Mouse (Mus musculus): ENCODE data around the gene Fam243.

The Fam243 gene

DNA sequence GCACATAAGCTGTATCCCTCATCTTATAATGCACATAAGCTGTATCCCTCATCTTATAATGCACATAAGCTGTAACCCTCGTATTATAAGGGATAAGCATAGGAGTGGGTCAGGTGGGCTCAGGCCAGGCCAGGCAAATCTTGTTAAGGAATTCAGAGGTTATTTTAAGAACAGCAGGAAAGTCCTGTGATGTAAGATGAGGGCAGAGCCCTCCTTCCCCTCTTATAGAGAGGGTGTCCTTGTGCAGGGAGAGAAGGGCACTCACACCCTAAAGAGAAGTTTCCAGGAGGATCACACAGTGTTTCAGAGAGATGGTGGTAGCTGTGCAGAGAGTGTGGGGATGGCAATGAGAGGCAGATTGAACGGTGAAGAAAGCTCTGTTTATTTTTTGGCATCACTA lies 25.9 kb downstream of the Fam243 start:
- CTCF ChIA-PET = interaction anchor here in 3 of 4 experiments (0.6 to 0.9 kb wide), 3 partner anchors 8 to 192 kb away, joined by 3 to 4 read pairs (median 3); no protein-coding TSS in a partner anchor

GRCm38 (mm10) chr16:92294267-92294970 lies 26.8 kb downstream of the Fam243 start:
- POLR2A ChIA-PET = interaction anchor here in 1 of 4 experiments (0.6 kb wide), 1 partner anchor 188 kb away, joined by 3 read pairs; no protein-coding TSS in a partner anchor
- CTCF ChIA-PET = interaction anchor here in 2 of 4 experiments (0.6 to 0.9 kb wide), 2 partner anchors 153 to 193 kb away, joined by 3 read pairs; no protein-coding TSS in a partner anchor

More for the DNA sequence above, 25.9 kb downstream of the Fam243 start:
- POLR2A ChIA-PET = interaction anchor here in 1 of 4 experiments (0.6 kb wide), 1 partner anchor 132 kb away, joined by 4 read pairs; no protein-coding TSS in a partner anchor

DNA sequence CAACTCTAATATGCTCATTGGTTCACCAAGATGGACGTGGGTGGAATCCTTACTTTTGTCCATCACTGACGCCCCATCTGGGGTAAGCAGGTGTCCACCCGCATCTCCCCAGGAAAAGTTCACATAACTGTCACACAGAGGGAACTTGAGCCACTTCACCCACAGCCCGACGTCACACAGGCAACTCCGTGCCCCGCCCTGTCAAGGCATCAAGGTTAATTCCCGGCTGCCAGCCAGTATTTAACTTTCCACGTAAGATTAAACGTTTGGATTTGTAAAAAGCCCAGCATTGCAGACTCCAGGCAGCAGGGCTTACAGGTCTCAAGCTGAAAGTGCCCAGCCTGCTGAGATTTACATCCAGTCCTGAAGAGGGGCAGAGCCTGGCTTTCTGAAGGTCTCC lies 29.1 kb downstream of the Fam243 start, which contains the start of gene Kcne2:
Gene Kcne2 (plus strand): TSS at position 289 of the 400 bp plus-strand sequence.
- ChIA-PET POLR2A (interaction anchor here in 2 of 4 experiments (0.5 to 1.0 kb wide), 3 partner anchors 91 to 414 kb away, joined by 3 read pairs; no protein-coding TSS in a partner anchor), CTCF (interaction anchor here in 1 of 4 experiments (0.7 to 1.2 kb wide), 3 partner anchors 27 to 196 kb away, joined by 3 read pairs; no protein-coding TSS in a partner anchor)

- CTCF ChIA-PET = no interaction called here
- POLR2A ChIA-PET = no interaction called here
Measured at GRCm38 (mm10) chr16:92290045-92290444, 31.2 kb downstream of the Fam243 start.

GRCm38 (mm10) chr16:92288778-92289177 lies 32.5 kb downstream of the Fam243 start:
- POLR2A ChIA-PET = no interaction called here
- CTCF ChIA-PET = interaction anchor here (0.6 to 4.2 kb wide), 8 partner anchors 10 to 363 kb away, joined by 3 to 41 read pairs (median 4); no protein-coding TSS in a partner anchor

- ChIA-PET POLR2A (interaction anchor here in 3 of 4 experiments (0.5 to 2.1 kb wide), 11 partner anchors 14 to 356 kb away, joined by 3 to 8 read pairs (median 4); partner anchors contain the start of genes Gm49711 (in 1 of the 3), Mrps6 (in 1 of the 3) and Slc5a3 (in 1 of the 3)), CTCF (interaction anchor here (0.6 to 4.2 kb wide), 75 partner anchors 9 to 1366 kb away, joined by 3 to 41 read pairs (median 4); partner anchors contain the start of genes Donson (in 1 of the 4), Gm49711 (in 1 of the 4), Mrps6 (in 1 of the 4) and Slc5a3 (in 1 of the 4))
Measured at GRCm38 (mm10) chr16:92286609-92287008, 34.6 kb downstream of the Fam243 start.

- CTCF ChIA-PET = no interaction called here
- POLR2A ChIA-PET = no interaction called here
Measured at GRCm38 (mm10) chr16:92285068-92285467, 36.2 kb downstream of the Fam243 start.

DNA sequence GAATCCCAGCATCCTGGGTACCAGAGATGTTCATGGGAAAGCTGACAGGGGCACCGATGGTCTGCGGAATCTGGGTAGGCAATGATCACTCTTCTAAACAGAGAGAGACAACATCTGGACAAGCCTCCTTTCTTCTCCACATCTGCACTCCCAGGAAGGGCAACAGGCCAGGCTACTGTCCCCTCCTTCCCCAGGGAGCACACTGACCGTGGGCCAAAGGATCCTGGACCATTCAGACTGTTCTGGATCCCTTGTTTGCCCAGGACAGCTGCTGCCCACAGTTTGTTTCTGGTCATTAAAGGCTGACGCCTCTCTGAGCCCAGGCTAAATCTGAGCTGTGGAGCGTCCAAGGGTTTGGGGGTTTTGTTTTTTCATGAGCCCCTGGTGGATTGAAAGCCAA lies 38.6 kb downstream of the Fam243 start:
- POLR2A ChIA-PET = no interaction called here
- CTCF ChIA-PET = no interaction called here

- ChIA-PET CTCF (interaction anchor here in 1 of 4 experiments (1.3 kb wide), 1 partner anchor 39 kb away, joined by 4 read pairs; no protein-coding TSS in a partner anchor), POLR2A (no interaction called here)
Measured at GRCm38 (mm10) chr16:92275526-92275925, 45.7 kb downstream of the Fam243 start.

- CTCF ChIA-PET = interaction anchor here in 2 of 4 experiments (0.7 kb wide), 2 partner anchors 12 kb away, joined by 3 read pairs; no protein-coding TSS in a partner anchor
- POLR2A ChIA-PET = no interaction called here
Measured at GRCm38 (mm10) chr16:92274516-92274915, 46.7 kb downstream of the Fam243 start.

Measured in embryonic stem cell, embryonic (primary cell).